Mouse (Mus musculus): ENCODE results near the gene Rnf180. TPM values are rescaled to one million over a fixed set of nuclear protein-coding genes. Genes with fewer than 3 reads are reported as not detected.
"Not testable (repeated sequence)": the region's sequence is repeated elsewhere in the genome, so short reads cannot be mapped to it uniquely, and the experiment has no call there.

The Rnf180 gene
- 10 to 100 TPM; 12.7 to 16.2 TPM for total RNA-seq (2021)
- long read RNA-seq, experiment 1, transcript Rnf180-205 (8 exons, 3,279 nt) = major isoform, 5 of 13 reads
- long read RNA-seq, experiment 1, partial matches to known transcripts = 2 of 13 reads
- long read RNA-seq, experiment 1, other reads (novel, unspliced or antisense) = 5 of 13 reads
- long read RNA-seq, experiment 2, partial matches to known transcripts = 0 of 3 reads
- long read RNA-seq, experiment 2, other reads (novel, unspliced or antisense) = 0 of 3 reads

GRCm38 (mm10) chr13:105294715-105295114, at the start of gene Rnf180:
Rnf180 (minus strand) TSS chr13:105294815.
- DNase-seq = no peak

- no peak for DNase-seq
Measured at GRCm38 (mm10) chr13:105331199-105331968, 36.8 kb upstream of the Rnf180 start.

- DNase-seq = no peak
Measured at GRCm38 (mm10) chr13:105326946-105327345, 32.3 kb upstream of the Rnf180 start.

GRCm38 (mm10) chr13:105316926-105317325, 22.3 kb upstream of the Rnf180 start:
- DNase-seq = no peak

- no peak for DNase-seq
Measured at GRCm38 (mm10) chr13:105316009-105316408, 21.4 kb upstream of the Rnf180 start.

- DNase-seq = peak in 1 of 2 experiments; percentile 41
Measured at GRCm38 (mm10) chr13:105312763-105313162, 18.1 kb upstream of the Rnf180 start.

GRCm38 (mm10) chr13:105310562-105310961, 15.9 kb upstream of the Rnf180 start:
- not testable (repeated sequence) for DNase-seq

- DNase-seq = no peak
Measured at GRCm38 (mm10) chr13:105305513-105305912, 10.9 kb upstream of the Rnf180 start.

- no peak for DNase-seq
Measured at GRCm38 (mm10) chr13:105304054-105304453, 9.4 kb upstream of the Rnf180 start.

GRCm38 (mm10) chr13:105300009-105300346, 5.4 kb upstream of the Rnf180 start:
- DNase-seq = no peak

GRCm38 (mm10) chr13:105299162-105300008, 4.8 kb upstream of the Rnf180 start:
- no peak for DNase-seq

GRCm38 (mm10) chr13:105293781-105294667, 591 bp downstream of the Rnf180 start:
- peak; percentile 55 to 62 for DNase-seq

GRCm38 (mm10) chr13:105291816-105292215, 2.8 kb downstream of the Rnf180 start:
- DNase-seq = peak; percentile 44 to 53

GRCm38 (mm10) chr13:105290594-105290993, 4.0 kb downstream of the Rnf180 start:
- no peak for DNase-seq

- peak; percentile 25 to 38 for DNase-seq
Measured at GRCm38 (mm10) chr13:105290021-105290420, 4.6 kb downstream of the Rnf180 start.

GRCm38 (mm10) chr13:105279397-105280018, 15.1 kb downstream of the Rnf180 start:
- DNase-seq = no peak

GRCm38 (mm10) chr13:105270394-105271094, 24.1 kb downstream of the Rnf180 start:
- no peak for DNase-seq

GRCm38 (mm10) chr13:105267464-105267863, 27.2 kb downstream of the Rnf180 start:
- DNase-seq = no peak

GRCm38 (mm10) chr13:105266746-105267145, 27.9 kb downstream of the Rnf180 start:
- peak; percentile 40 to 64 for DNase-seq

- no peak for DNase-seq
Measured at GRCm38 (mm10) chr13:105256757-105257433, 37.7 kb downstream of the Rnf180 start.

All from adrenal gland, postnatal 36 days (tissue).